Mouse (Mus musculus): ENCODE results near the gene Tsks.

Gene Tsks

GRCm38 (mm10) chr7:44942904-44943303, at the start of gene Tsks:
Tsks (plus strand) TSS chr7:44943204.
- DNase-seq = no peak

GRCm38 (mm10) chr7:44894175-44894574, 48.8 kb upstream of the Tsks start:
- DNase-seq = no peak

GRCm38 (mm10) chr7:44895206-44895592, 47.8 kb upstream of the Tsks start:
- DNase-seq = no peak

GRCm38 (mm10) chr7:44895593-44896434, 47.2 kb upstream of the Tsks start, which contains the start of gene Fuz:
Fuz (plus strand) TSS chr7:44896079.
- peak; percentile 86 for DNase-seq

GRCm38 (mm10) chr7:44896499-44896898, 46.5 kb upstream of the Tsks start:
- no peak for DNase-seq

- peak; percentile 61 for DNase-seq
Observed at GRCm38 (mm10) chr7:44898607-44899006, 44.4 kb upstream of the Tsks start.

GRCm38 (mm10) chr7:44900632-44901031, 42.4 kb upstream of the Tsks start:
- no peak for DNase-seq

- peak; percentile 79 for DNase-seq
Observed at GRCm38 (mm10) chr7:44901230-44901722, 41.7 kb upstream of the Tsks start.

- no peak for DNase-seq
Observed at GRCm38 (mm10) chr7:44905430-44905829, 37.6 kb upstream of the Tsks start.

GRCm38 (mm10) chr7:44908706-44909476, 34.1 kb upstream of the Tsks start:
- DNase-seq = peak; percentile 42

GRCm38 (mm10) chr7:44914396-44914795, 28.6 kb upstream of the Tsks start:
- DNase-seq = no peak

GRCm38 (mm10) chr7:44915314-44915713, 27.7 kb upstream of the Tsks start:
- DNase-seq = no peak

GRCm38 (mm10) chr7:44916191-44916590, 26.8 kb upstream of the Tsks start:
- DNase-seq = no peak

- DNase-seq = no peak
Observed at GRCm38 (mm10) chr7:44916881-44917280, 26.1 kb upstream of the Tsks start.

- DNase-seq = no peak
Observed at GRCm38 (mm10) chr7:44918219-44918618, 24.8 kb upstream of the Tsks start.

GRCm38 (mm10) chr7:44919127-44919526, 23.9 kb upstream of the Tsks start:
- DNase-seq = no peak

- DNase-seq = no peak
Observed at GRCm38 (mm10) chr7:44922530-44922929, 20.5 kb upstream of the Tsks start.

- DNase-seq = peak; percentile 61
Observed at GRCm38 (mm10) chr7:44925468-44925867, 17.5 kb upstream of the Tsks start.

GRCm38 (mm10) chr7:44928570-44928969, 14.4 kb upstream of the Tsks start:
- no peak for DNase-seq

- peak; percentile 99 for DNase-seq
Observed at GRCm38 (mm10) chr7:44929204-44930151, 13.5 kb upstream of the Tsks start, which contains the start of gene Ap2a1. Ap2a1 (minus strand) TSS chr7:44929496.

GRCm38 (mm10) chr7:44938680-44939079, 4.3 kb upstream of the Tsks start:
- DNase-seq = no peak

GRCm38 (mm10) chr7:44949922-44950321, 6.9 kb downstream of the Tsks start:
- DNase-seq = no peak

- DNase-seq = no peak
Observed at GRCm38 (mm10) chr7:44951960-44952359, 9.0 kb downstream of the Tsks start.
